Mouse (Mus musculus) layer of hippocampus, adult 11-12 months (tissue): Measurements from ENCODE around the gene Gfra4.

Source experiments
- DNase-seq: peaks from one replicate; pipeline ENCODE4 v3.0.0; 2022; ENCODE audit warnings: low spot score

Gfra4 gene

GRCm38 (mm10) chr2:131042988-131043387 is at the start of gene Gfra4:
Gene Gfra4 (minus strand): TSS chr2:131043088.
- no peak for DNase-seq

- DNase-seq, result peak; percentile 24
Observed at GRCm38 (mm10) chr2:131090852-131091251, 48.0 kb upstream of the Gfra4 start.

DNA sequence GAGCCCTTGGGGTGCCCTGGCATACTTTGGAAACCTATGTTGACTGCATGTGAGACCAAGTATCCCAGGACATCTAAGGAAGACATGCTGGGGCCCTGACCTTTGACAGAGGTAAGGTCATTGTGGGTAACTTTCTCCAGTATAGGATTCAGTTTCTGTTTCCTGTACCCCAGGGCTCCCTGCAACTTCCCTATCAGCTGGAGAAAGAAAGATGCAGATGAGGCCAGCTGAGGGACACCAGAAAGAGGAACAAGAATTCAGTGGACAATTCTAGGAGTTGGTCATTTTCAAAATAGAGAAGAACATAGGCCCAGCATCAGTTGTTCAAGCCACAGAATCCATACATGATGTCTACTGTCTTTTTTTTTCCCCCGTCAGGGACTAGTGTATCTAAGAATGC is 46.7 kb upstream of the Gfra4 start:
- no peak for DNase-seq

- no peak for DNase-seq
Observed at GRCm38 (mm10) chr2:131088581-131088980, 45.7 kb upstream of the Gfra4 start.

GRCm38 (mm10) chr2:131086667-131087390 is 43.9 kb upstream of the Gfra4 start, which contains the start of gene Siglec1:
Gene Siglec1 (minus strand): TSS chr2:131086765.
- no peak for DNase-seq

- no peak for DNase-seq
Observed at GRCm38 (mm10) chr2:131084206-131084605, 41.3 kb upstream of the Gfra4 start.

- DNase-seq, result no peak
Observed at GRCm38 (mm10) chr2:131080507-131080906, 37.6 kb upstream of the Gfra4 start.

GRCm38 (mm10) chr2:131072536-131072935 is 29.6 kb upstream of the Gfra4 start:
- DNase-seq, result no peak

- DNase-seq, result no peak
Observed at GRCm38 (mm10) chr2:131067481-131067880, 24.6 kb upstream of the Gfra4 start.

- DNase-seq, result no peak
Observed at GRCm38 (mm10) chr2:131066342-131066741, 23.5 kb upstream of the Gfra4 start.

- no peak for DNase-seq
Observed at GRCm38 (mm10) chr2:131063404-131063864, 20.5 kb upstream of the Gfra4 start, which contains the start of gene Adam33. Gene Adam33 (minus strand): TSS chr2:131063814.

DNA sequence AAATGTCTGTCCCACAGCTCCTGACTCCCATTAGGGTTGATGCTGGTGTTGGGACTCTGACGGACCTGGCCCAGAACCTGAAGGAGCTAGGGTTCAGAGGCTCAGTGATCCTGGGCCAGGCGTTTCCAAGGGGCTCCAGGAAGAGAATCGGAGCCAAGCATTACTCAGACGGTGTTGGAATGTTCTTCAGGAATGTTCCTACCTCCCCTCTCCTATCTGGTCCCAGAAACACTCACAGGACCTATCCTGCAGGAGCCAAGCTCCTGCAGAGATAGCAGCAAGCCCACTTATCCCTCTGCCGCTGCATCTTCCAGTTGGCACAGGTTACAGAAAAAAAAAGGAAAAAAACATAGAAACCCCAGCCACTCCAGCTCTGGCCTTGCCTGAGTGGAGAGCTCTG is 18.7 kb upstream of the Gfra4 start:
- no peak for DNase-seq

- no peak for DNase-seq
Observed at GRCm38 (mm10) chr2:131060784-131061183, 17.9 kb upstream of the Gfra4 start.

DNA sequence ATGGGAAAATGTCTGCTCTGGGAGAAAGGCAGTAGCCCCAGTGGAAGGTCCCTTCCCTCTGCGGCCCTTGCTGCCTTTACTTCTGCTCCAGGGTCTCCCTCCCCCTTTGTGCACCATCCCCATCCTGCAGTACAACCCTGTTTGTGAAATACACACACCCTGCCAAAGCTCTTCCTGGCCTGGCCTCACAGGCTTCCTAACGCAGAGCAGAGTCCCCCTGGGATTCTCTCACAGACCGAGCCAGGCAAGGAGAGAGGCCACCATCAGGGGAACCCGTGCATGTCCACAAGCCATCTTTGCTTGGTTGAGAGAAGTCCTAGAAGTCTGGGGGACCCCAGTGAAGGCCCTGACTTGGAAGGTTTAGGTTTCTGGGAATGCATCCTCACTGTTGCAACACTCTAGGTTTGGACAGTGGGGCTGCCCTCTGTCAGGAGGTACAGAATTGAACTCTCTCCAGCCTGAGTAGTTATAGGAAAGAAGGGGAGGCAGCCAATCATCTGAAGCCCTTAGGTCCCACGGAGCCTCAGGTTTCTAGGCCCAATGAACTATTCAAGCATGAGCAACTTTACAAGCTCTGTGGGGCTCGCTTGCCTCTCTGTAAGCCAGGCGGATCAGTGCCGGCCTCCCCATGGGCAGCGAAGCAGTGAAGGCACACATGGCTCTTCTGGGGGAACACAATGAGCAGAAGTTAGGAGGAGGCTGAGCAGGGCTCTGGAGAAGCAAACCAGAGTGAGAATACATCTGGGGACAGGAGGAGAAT is 17.1 kb upstream of the Gfra4 start:
- DNase-seq, result no peak

DNA sequence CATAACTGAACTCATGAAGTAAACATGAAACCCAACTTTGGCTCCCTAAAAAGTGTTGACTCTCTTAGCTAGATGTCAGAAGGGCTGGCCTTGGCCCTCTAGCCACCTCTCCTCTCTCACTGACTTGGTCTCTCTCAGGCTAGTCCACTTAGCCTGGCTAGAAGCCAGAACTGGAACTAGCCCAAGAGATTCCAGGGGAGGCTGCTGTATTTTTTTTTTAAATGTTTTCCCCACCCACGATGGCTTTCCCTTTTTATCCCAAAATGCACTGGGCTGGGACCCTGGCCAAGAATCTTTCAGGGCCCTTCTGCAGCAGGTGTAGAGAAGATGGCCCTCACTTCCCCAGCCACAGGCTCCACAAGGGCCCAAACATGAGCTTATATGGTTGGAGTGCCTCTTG is 16.5 kb upstream of the Gfra4 start:
- no peak for DNase-seq

- no peak for DNase-seq
Observed at GRCm38 (mm10) chr2:131058672-131059071, 15.8 kb upstream of the Gfra4 start.

GRCm38 (mm10) chr2:131056191-131056590 is 13.3 kb upstream of the Gfra4 start:
- no peak for DNase-seq

DNA sequence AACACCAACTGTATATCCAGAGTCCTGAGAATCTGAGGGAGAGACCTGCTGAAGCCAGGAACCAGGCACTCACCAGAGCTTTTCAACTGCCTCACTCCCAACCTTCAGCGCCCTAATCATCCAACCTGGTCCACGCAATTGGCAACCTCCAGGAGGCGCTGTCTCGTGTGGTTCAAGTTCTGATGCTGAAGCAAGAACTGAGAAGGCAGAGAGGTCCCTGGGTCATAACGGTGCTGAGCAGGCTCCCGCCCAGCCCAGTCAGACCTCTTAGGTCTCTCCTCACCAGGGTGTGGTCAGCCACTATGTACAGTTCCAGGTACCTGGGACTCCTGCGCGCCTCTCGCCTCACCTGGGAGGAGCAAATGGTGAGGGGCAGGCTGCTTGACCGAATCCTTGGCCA is 12.7 kb upstream of the Gfra4 start:
- DNase-seq, result peak; percentile 44

DNA sequence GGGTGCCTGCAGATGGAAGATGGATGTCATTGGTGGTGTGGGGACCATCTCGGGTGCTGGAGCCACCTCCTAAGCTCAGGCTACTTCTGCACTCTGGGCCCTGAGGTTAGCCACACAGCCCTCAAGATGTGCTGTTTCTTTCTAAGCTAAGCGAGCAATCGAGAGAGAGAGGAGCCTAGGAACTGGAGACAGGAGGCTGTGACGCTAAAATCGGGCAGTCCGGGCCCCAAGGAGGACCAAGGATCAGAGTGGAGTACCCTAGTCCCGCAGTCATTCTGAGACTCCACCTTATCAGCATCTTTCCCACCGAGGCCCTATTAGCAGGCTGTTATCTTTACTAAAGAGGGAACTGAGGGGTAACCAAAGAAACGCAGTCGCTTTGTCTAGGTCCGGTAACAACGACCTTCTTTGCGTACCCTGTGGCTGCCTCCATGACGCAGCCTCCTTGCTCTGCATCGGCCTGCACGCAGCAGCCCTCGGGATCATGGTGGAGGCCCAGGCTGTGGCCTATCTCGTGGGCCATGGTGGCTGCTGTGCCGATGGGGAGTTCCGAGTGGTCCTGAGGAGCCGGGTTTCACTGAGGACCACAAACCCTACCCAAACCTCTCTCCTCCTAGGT is 11.9 kb upstream of the Gfra4 start:
- no peak for DNase-seq

- DNase-seq, result no peak
Observed at GRCm38 (mm10) chr2:131053851-131054645, 11.2 kb upstream of the Gfra4 start.

- no peak for DNase-seq
Observed at GRCm38 (mm10) chr2:131052862-131053418, 10.1 kb upstream of the Gfra4 start.

GRCm38 (mm10) chr2:131052043-131052442 is 9.2 kb upstream of the Gfra4 start:
- DNase-seq, result no peak
